Mouse (Mus musculus): ENCODE results near the gene Pltp.
"Not testable (repeated sequence)": the region's sequence is repeated elsewhere in the genome, so short reads cannot be mapped to it uniquely, and the experiment has no call there.

Pltp gene

DNA sequence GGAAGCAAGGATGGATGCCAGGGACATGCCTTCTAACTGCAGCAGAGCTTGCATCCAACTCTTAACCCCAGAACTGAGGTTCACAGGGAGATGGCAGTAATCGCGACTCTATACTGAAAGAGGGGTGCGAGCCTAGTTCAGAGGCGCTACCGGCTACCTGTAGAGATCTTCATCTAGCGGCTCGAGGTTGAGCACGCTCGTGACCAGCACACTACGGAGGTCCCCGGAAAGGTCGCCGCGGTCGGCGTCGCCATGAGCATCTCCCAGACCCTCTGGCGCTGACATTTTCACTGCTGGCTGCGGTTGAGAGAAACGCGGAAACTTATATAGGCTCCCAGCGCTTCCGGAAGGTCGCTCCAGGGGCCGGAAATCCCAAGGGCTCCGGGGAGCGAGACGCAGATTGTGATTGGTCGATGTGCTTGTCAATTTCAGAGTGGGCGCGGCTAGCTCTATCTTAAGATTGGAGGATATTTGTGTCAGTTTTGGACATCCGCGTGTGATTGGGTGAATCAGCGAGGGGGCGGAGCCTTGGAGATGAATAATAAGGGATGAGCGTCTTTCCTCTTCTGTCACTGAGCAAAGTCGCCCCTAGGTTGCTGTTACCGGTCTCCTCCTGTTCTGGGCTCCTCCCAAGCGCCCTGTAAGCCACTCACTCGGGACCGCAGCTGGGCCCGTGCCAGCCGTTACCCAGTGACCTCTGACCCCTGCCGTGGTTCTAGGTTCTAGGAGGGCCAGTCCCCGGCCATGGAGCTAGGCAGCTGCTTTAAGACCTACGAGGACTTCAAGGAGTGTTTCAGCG lies 52.8 kb downstream of the Pltp start, which contains the start of the genes Acot8 and Zswim3:
Gene Acot8, minus strand, starts transcription at position 350 of the 799 bp plus-strand sequence.
Gene Zswim3, plus strand, starts transcription at position 566 of the 799 bp plus-strand sequence.
- peak; percentile 99 for DNase-seq

GRCm38 (mm10) chr2:164803921-164804313 lies 53.6 kb downstream of the Pltp start:
- DNase-seq, result no peak

DNA sequence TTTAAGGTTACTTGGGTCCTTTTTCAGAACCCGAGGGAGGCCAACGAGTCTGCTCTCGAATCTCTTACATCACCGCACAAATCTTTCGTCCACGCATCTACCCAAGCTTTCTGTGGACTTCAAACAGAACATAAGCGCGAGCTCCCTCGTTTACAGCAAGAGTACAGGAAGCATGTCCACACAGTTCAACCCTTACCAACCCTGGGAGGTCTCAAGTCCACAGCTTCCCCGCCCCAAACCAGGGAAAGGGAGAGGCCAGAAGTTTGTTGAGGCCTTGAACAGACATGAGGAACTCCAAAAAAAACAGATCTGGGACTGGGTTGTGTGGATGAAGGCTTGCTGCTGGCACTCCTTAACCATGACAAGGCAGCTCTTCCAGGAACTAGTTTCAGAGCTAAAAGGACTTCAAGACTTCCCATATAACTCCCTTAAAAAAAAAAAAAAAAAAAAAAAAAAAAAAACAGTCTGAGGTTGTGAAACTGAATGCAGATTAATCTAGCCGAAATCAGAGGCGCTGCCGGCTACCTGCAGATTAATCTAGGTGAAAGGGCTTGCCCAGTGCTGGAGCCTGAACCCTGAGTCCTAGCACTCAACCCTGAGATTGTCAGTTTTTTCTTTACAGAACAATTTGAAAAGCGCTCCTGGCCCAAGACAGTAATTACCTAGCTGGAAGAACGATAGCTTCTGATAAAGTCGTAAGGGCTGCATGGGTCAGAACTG lies 54.1 kb downstream of the Pltp start:
- DNase-seq, result no peak

DNA sequence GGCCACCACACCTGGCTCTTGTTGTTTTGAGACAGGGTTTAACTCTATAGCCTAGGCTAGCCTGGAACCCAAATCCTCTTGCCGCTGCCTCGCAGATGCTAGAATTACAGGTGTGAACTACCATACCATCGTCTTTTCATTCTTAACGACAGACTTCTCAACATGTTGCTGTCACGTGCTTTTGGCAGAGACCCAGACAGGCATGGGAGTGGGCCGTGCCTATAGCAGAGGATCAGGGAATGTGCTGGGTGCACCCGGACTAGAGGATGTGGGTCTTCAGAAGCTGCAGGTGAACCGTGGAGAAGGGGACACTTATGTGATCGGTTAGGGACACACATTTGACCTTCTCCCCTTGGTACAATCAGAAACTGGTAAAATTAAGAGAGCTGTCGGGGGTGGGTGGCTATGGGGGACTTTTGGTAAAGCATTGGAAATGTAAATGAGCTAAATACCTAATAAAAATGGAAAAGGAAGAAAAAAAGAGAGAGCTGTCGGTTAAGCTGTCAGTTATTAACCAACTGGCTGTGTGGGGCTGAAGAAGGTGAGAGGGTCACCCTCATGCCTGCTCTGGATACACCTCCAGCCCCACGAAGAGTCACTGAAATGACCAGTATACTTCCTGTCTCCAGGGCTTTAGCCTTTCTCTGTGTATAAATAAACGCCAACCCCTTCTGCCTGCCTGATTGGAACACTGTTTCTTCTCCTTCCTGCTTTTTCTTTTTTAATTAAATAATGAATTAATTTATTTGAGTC lies 57.1 kb downstream of the Pltp start:
- DNase-seq, result no peak

GRCm38 (mm10) chr2:164798554-164798953 lies 59.0 kb downstream of the Pltp start:
- DNase-seq, result not testable (repeated sequence)

- DNase-seq, result no peak
Observed at GRCm38 (mm10) chr2:164795868-164796267, 61.6 kb downstream of the Pltp start.

DNA sequence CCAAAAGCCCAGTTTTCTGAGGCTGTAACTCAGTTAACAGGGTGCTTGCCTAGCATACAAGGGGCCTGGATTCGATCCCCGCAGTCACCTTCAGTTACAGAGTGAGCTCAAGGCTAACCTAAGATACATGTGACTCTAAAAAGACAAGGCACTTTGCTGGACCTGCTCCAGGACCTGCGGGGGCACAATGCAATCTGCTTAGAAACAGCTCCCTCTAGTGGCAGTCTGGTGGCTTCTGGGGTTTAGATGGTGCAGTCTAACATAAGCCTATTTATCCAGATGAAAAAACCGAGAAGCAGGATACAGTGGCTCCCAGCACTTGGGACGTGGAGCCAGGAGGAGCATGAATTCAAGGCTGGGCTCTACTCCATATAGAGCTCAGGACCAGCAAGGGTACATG lies 63.2 kb downstream of the Pltp start:
- DNase-seq, result peak; percentile 94 to 98

DNA sequence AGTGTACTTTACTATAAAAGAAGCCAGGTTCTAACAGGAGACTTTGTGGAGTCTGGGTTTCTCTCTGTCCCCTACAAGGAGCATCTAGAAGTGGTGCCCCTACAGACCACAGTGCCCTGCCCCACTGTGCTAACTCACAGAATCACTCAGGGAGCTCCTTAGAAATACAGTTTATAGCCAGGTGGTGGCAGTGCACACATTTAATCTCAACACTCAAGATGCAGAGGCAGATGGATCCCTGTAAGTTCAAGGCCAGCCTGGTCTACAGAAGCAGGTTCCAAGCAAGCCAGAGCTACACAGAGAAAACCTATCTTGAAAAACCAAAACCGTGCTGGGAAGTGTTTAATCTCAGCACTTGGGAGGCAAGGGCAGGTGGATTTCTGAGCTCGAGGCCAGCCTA lies 63.7 kb downstream of the Pltp start:
- no peak for DNase-seq

- peak; percentile 76 to 85 for DNase-seq
Observed at GRCm38 (mm10) chr2:164793236-164793635, 64.3 kb downstream of the Pltp start.

DNA sequence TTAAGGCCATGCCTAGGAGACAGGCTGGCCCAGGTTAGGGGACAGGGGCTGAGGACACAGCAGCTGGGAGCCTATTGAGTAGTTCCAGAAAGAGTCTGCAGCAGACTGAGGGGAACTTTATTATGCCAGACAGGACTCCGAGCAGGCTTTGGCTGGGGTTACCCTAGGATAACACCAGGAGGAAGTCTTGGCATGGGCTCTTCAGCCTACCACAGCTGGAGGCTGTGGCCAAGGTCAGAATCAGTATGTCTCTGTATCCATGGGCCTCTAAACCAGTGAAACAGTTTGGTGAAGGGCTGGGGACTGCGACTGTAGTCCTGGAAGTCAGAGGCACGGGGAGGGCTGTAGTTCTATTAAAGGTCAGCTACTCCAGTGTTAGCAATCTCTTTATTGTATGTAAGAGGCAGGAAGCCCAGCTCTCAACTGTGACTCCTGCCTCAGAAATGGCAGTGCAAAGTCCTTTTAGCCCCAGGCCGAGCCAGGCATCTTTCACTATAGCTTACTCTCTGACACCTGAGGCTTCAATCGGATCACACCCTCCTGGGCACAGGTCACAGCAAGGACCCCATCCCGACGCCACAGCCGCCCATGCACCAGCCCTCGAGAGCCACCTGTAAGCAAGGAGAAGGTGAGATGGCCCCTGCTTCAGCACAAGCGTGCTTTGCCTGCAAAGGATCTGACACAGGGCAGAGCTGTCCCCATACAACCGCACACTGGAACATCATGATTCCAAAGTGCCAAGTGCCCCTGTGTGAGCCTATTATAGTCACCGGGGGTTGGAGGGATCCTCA lies 64.9 kb downstream of the Pltp start:
- no peak for DNase-seq

GRCm38 (mm10) chr2:164791841-164792261 lies 65.7 kb downstream of the Pltp start:
- peak in 1 of 2 experiments; percentile 56 for DNase-seq

DNA sequence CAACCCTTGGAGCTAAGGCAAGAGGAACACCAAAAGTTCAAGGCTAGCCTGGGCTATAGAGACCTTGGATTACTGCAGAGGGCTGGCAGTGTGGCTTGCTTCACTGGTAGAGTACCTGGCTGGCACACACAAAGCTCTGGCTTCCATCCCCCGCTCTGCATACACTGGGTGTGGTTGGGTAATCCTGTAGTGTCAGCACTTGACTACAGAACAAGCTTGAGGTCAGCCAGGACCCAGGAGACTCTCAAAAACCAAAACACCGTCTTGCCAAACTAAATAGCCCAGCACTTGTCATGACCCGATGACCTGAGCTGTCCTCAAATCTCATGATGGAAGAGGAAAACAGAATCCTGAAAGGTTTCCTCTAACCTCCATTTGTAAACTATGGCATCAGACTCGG lies 67.1 kb downstream of the Pltp start:
- DNase-seq, result no peak
